8 mouse cellular contexts compared by ENCODE assay signal in genomic region chr15:79951730-79952503, GRCm38 (mm10). TPM values are rescaled to one million over a fixed set of nuclear protein-coding genes. Genes with fewer than 3 reads are reported as not detected.
DNase-seq lines count a peak whose midpoint lies in the region; ATAC-seq and TF ChIP-seq lines count a peak whose summit lies in the region.

No protein-coding gene starts in this region.

- TF ChIP-seq EP300 in heart, postnatal 0 days (IDR thresholded peaks at IDR 0.05; ENCODE audit: low read depth) = peak; percentile 85

- H3K36me3 ChIP-seq in heart, postnatal 0 days (replicated peaks; ENCODE audit: control insufficient read depth, insufficient read depth, low read length) = no peaks in the 10 kb centered on the region
- no peaks in the 10 kb centered on the region for H3K36me3 ChIP-seq in stomach, embryonic 14.5 days (ENCODE audit: control insufficient read depth, insufficient read depth, low read length)

- H3K27ac ChIP-seq in heart, postnatal 0 days (ENCODE audit: low read depth) = peak overlapping the region; percentile 73
- H3K27ac ChIP-seq in stomach, embryonic 14.5 days (ENCODE audit: low read length) = peak overlapping the region; percentile 34

- H3K4me3 ChIP-seq in heart, postnatal 0 days (ENCODE audit: low read depth, low read length) = no peak overlapping the region
- H3K4me3 ChIP-seq in stomach, embryonic 14.5 days (ENCODE audit: low read depth, low read length) = no peak overlapping the region

- ATAC-seq in heart, postnatal 0 days (ENCODE audit: insufficient read depth, low read depth) = peak; percentile 71
- no peak; the same call in 1 of the 2 replicates for ATAC-seq in stomach, embryonic 14.5 days (ENCODE audit: insufficient number of reproducible peaks, insufficient read depth, low FRiP score, low read depth)
- ATAC-seq in inflammation-experienced regulatory T-cells, adult 6 months = no peak

- TF ChIP-seq CTCF in heart, postnatal 0 days (IDR thresholded peaks at IDR 0.05; ENCODE audit: low read depth) = no peak

- peaks cover 36% of the 10 kb centered on the region for H3K4me1 ChIP-seq in heart, postnatal 0 days (ENCODE audit: control insufficient read depth, insufficient read depth)
- H3K4me1 ChIP-seq in stomach, embryonic 14.5 days (ENCODE audit: control insufficient read depth, insufficient read depth, low read length) = peaks cover 26% of the 10 kb centered on the region

- DNase-seq in cerebellum, postnatal 10 days = peak; percentile 31 to 34
- DNase-seq in cerebellum, adult 11 months = no peak
- DNase-seq in adrenal gland, adult 2 months = peak; percentile 84
- DNase-seq in heart, postnatal 0 days (ENCODE audit: low spot score) = peak; percentile 83
- peak; percentile 78 to 91 for DNase-seq in kidney, postnatal 25 days
- DNase-seq in left cerebral cortex, postnatal 36 days (ENCODE audit: low spot score in 2 of 2) = no peak

- no peak overlapping the region for H3K9ac ChIP-seq in heart, postnatal 0 days (replicated peaks; ENCODE audit: low read depth, low read length)
- no peak overlapping the region for H3K9ac ChIP-seq in stomach, embryonic 14.5 days (replicated peaks; ENCODE audit: low read depth, low read length)

- 13% methylated on average over 14 of the region's 14 CpGs for WGBS in heart, postnatal 0 days
- 39% methylated on average over 14 of the region's 14 CpGs for WGBS in stomach, embryonic 14.5 days

- H3K4me2 ChIP-seq in heart, postnatal 0 days (ENCODE audit: low read depth, low read length) = peak overlapping the region; percentile 17; the same call in 1 of the 2 replicates
- H3K4me2 ChIP-seq in stomach, embryonic 14.5 days (replicated peaks; ENCODE audit: low read depth, low read length) = no peak overlapping the region; the same call in 1 of the 2 replicates

- no peaks in the 10 kb centered on the region for H3K9me3 ChIP-seq in heart, postnatal 0 days (replicated peaks; ENCODE audit: control insufficient read depth, low read length)
- no peaks in the 10 kb centered on the region for H3K9me3 ChIP-seq in stomach, embryonic 14.5 days (ENCODE audit: control insufficient read depth, low read depth, low read length)

- H3K27me3 ChIP-seq in heart, postnatal 0 days (ENCODE audit: control insufficient read depth, insufficient read depth, low read length) = no peaks in the 10 kb centered on the region
- no peaks in the 10 kb centered on the region for H3K27me3 ChIP-seq in stomach, embryonic 14.5 days (ENCODE audit: control insufficient read depth, insufficient read depth, low read length)

- intact Hi-C loops in left cerebral cortex, postnatal 36 days (cut with DNase I) = no loop called here

RNA-seq across cellular contexts. Expression of gene Cbx7, which starts 19.0 kb away (rescaled TPM):
- total RNA-seq in adrenal gland, adult 2 months (2021) = 10 to 100 TPM; 15.6 to 29.8 TPM
- 35.2 and 41.3 TPM in 2 replicates for polyA plus RNA-seq in adrenal gland, adult 2 months (2012; rRNA removed)
- 0.50 and 2.1 TPM in 2 replicates for total RNA-seq in heart, postnatal 0 days (2014; rRNA removed; ENCODE audit: low replicate concordance)
- 0.82 and 1.0 TPM in 2 replicates for polyA plus RNA-seq in heart, postnatal 0 days (2015; fragmentation: Nextera tagmentation; extraction: Ambion mirVana)
- polyA plus RNA-seq in stomach, embryonic 14.5 days (2014; fragmentation: Nextera tagmentation; extraction: Ambion mirVana) = 5.0 and 5.8 TPM in 2 replicates
- total RNA-seq in left cerebral cortex, postnatal 36 days (2021) = 10 to 100 TPM; 40.5 to 46.5 TPM
- polyA plus RNA-seq in inflammation-experienced regulatory T-cells, adult 6 months (2017; shearing (Covaris generic)) = 10 to 100 TPM; 13.3 to 48.6 (median 38.5) TPM

Comparison
In these comparisons a context has a peak if more than half of its experiments do, and no peak if none do; other contexts are left out.
1. DNase-seq: peak in cerebellum, postnatal 10 days (2 of 2), adrenal gland, adult 2 months (single experiment), heart, postnatal 0 days (single experiment) and kidney, postnatal 25 days (2 of 2); none in cerebellum, adult 11 months (single experiment) and left cerebral cortex, postnatal 36 days (0 of 2).